ENCODE assay signal across 7 mouse cellular contexts in genomic region chr13:12256871-12257390, GRCm38 (mm10). TPM values are rescaled to one million over a fixed set of nuclear protein-coding genes. Genes with fewer than 3 reads are reported as not detected.
A peak's percentile ranks its signal among the peaks of the same experiment; 100 is the strongest.
DNase-seq lines count a peak whose midpoint lies in the region; ATAC-seq and TF ChIP-seq lines count a peak whose summit lies in the region.

No protein-coding gene starts in this region.

- H3K9me3 ChIP-seq in limb, embryonic 15.5 days: no peaks in the 10 kb centered on the region

- peak overlapping the region; percentile 85; the same call in 1 of the 2 replicates for H3K4me3 ChIP-seq in testis, adult 2 months (ENCODE audit: control insufficient read depth, low read depth, low read length)
- H3K4me3 ChIP-seq in embryonic fibroblast, embryonic 13.5 days (ENCODE audit: insufficient read depth, low read length): peak overlapping the region; percentile 83
- peak overlapping the region; percentile 76 for H3K4me3 ChIP-seq in limb, embryonic 15.5 days

- TF ChIP-seq POLR2A in testis, adult 2 months (IDR thresholded peaks at IDR 0.05; ENCODE audit: control insufficient read depth, low read depth, low read length): no peak
- no peak for TF ChIP-seq POLR2A in embryonic fibroblast, embryonic 13.5 days (IDR thresholded peaks at IDR 0.05; ENCODE audit: low read depth, low read length)

- no peaks in the 10 kb centered on the region for H3K27me3 ChIP-seq in testis, adult 2 months (ENCODE audit: control insufficient read depth, insufficient read depth, low read length)
- no peaks in the 10 kb centered on the region for H3K27me3 ChIP-seq in limb, embryonic 15.5 days
- H3K27me3 ChIP-seq in splenic B cell, adult 2 months (ENCODE audit: control insufficient read depth, insufficient read depth, low read length, poor library complexity, severe bottlenecking): no peaks in the 10 kb centered on the region

- H3K27ac ChIP-seq in testis, adult 2 months (ENCODE audit: control insufficient read depth, insufficient read depth, low read depth, low read length): peak overlapping the region; percentile 82
- no peak overlapping the region; the same call in none of the 2 replicates for H3K27ac ChIP-seq in embryonic fibroblast, embryonic 13.5 days (ENCODE audit: insufficient read depth, low read length)
- H3K27ac ChIP-seq in limb, embryonic 15.5 days: peak overlapping the region; percentile 93

- no peaks in the 10 kb centered on the region for H3K36me3 ChIP-seq in testis, adult 2 months (ENCODE audit: control insufficient read depth, insufficient read depth, low read length)
- H3K36me3 ChIP-seq in limb, embryonic 15.5 days: no peaks in the 10 kb centered on the region; the same call in 1 of the 2 replicates
- H3K36me3 ChIP-seq in splenic B cell, adult 2 months (ENCODE audit: control insufficient read depth, insufficient read depth, low read length, poor library complexity, severe bottlenecking): no peaks in the 10 kb centered on the region

- no peak for ATAC-seq in limb, embryonic 15.5 days (ENCODE audit: insufficient number of reproducible peaks, low FRiP score, low TSS enrichment, low read depth)

- no peaks in the 10 kb centered on the region for H3K4me1 ChIP-seq in testis, adult 2 months (ENCODE audit: control insufficient read depth, insufficient read depth, low read length)
- H3K4me1 ChIP-seq in embryonic fibroblast, embryonic 13.5 days (ENCODE audit: control insufficient read depth, insufficient read depth, low read length): peaks cover 8% of the 10 kb centered on the region
- peaks cover 11% of the 10 kb centered on the region; the same call in 1 of the 2 replicates for H3K4me1 ChIP-seq in limb, embryonic 15.5 days

- 9% methylated on average over 10 of the region's 10 CpGs for WGBS in limb, embryonic 15.5 days

- no peak for DNase-seq in testis, postnatal 10 days (ENCODE audit: low spot score)
- DNase-seq in splenic B cell, adult 2 months (ENCODE audit: low read depth, low spot score): peak; percentile 12
- no peak for DNase-seq in adrenal gland, adult (ENCODE audit: inconsistent age in 2 of 2, low spot score in 1 of 2)
- DNase-seq in adipocyte (ENCODE audit: low spot score): no peak

- H3K9ac ChIP-seq in limb, embryonic 15.5 days: peak overlapping the region; percentile 76

- TF ChIP-seq CTCF in testis, adult 2 months (IDR thresholded peaks at IDR 0.05; ENCODE audit: control insufficient read depth, insufficient read depth, insufficient replicate concordance, low read depth, low read length): no peak
- TF ChIP-seq CTCF in embryonic fibroblast, embryonic 13.5 days (IDR thresholded peaks at IDR 0.05; ENCODE audit: borderline replicate concordance, insufficient read depth, low read length): no peak

- H3K4me2 ChIP-seq in limb, embryonic 15.5 days: peak overlapping the region; percentile 59

RNA-seq across cellular contexts. Expression of gene Mtr, which starts 1.0 kb away (rescaled TPM):
- polyA plus RNA-seq in testis, adult 2 months (2012; rRNA removed): 9.8 and 11.0 TPM in 2 replicates
- 25.7 and 26.5 TPM in 2 replicates for polyA plus RNA-seq in embryonic fibroblast, embryonic 13.5 days (2011; ENCODE audit: insufficient read length, low read depth, missing spikeins)
- 11.5 and 12.4 TPM in 2 replicates for polyA plus RNA-seq in limb, embryonic 15.5 days (2015; fragmentation: Nextera tagmentation; extraction: Ambion mirVana)
